Mouse (Mus musculus): ENCODE data around the gene Vapa. TPM values are rescaled to one million over a fixed set of nuclear protein-coding genes. Genes with fewer than 3 reads are reported as not detected.

Gene Vapa
- polyA plus RNA-seq (2015; fragmentation: Nextera tagmentation; extraction: Ambion mirVana) = 257 and 265 TPM in 2 replicates

GRCm38 (mm10) chr17:65613463-65614412 lies at the start of gene Vapa:
TSS of gene Vapa (minus strand) at chr17:65613555.
- Histone ChIP-seq H3K4me3 (peak within 1 kb of the TSS; percentile 96), H3K36me3 (no peaks in the 10 kb centered on the region), H3K4me1 (replicated peaks) (peaks cover 26% of the 10 kb centered on the region), H3K9me3 (no peaks in the 10 kb centered on the region), H3K27me3 (no peaks in the 10 kb centered on the region), H3K4me2 (peak within 1 kb of the TSS; percentile 74), H3K9ac (peak within 1 kb of the TSS; percentile 97), H3K27ac (peak within 1 kb of the TSS; percentile 100)
- ATAC-seq (ENCODE audit: low FRiP score) = peak; percentile 94
- WGBS = under 1% methylated on average over 83 of the region's 85 CpGs

GRCm38 (mm10) chr17:65662662-65663061 lies 49.3 kb upstream of the Vapa start:
- Histone ChIP-seq H3K4me3 (no peak overlapping the region), H3K4me2 (no peak overlapping the region), H3K36me3 (peaks cover 15% of the 10 kb centered on the region), H3K27me3 (no peaks in the 10 kb centered on the region), H3K4me1 (replicated peaks) (no peaks in the 10 kb centered on the region), H3K9ac (no peak overlapping the region), H3K9me3 (no peaks in the 10 kb centered on the region), H3K27ac (no peak overlapping the region)
- WGBS = 81% methylated on average over 3 of the region's 3 CpGs
- no peak for ATAC-seq (ENCODE audit: low FRiP score)

GRCm38 (mm10) chr17:65658416-65658815 lies 45.1 kb upstream of the Vapa start:
- H3K4me2 ChIP-seq = no peak overlapping the region
- H3K9me3 ChIP-seq = no peaks in the 10 kb centered on the region
- H3K27me3 ChIP-seq = no peaks in the 10 kb centered on the region
- WGBS = 83% methylated on average over 2 of the region's 2 CpGs
- no peak overlapping the region for H3K27ac ChIP-seq
- no peak for ATAC-seq (ENCODE audit: low FRiP score)
- no peak overlapping the region for H3K9ac ChIP-seq
- H3K4me1 ChIP-seq (replicated peaks) = no peaks in the 10 kb centered on the region
- no peak overlapping the region for H3K4me3 ChIP-seq
- H3K36me3 ChIP-seq = peaks cover 8% of the 10 kb centered on the region; the same call in 1 of the 2 replicates

- 88% methylated on average over 9 of the region's 9 CpGs for WGBS
- no peak overlapping the region for H3K4me3 ChIP-seq
These were observed 44.6 kb upstream of the Vapa start for GRCm38 (mm10) chr17:65657958-65658357.

GRCm38 (mm10) chr17:65656731-65657130 lies 43.4 kb upstream of the Vapa start:
- H3K27me3 ChIP-seq = no peaks in the 10 kb centered on the region
- H3K4me2 ChIP-seq = no peak overlapping the region
- no peak overlapping the region for H3K27ac ChIP-seq
- ATAC-seq (ENCODE audit: low FRiP score) = no peak
- H3K9ac ChIP-seq = no peak overlapping the region
- WGBS = 96% methylated on average over 6 of the region's 6 CpGs
- no peaks in the 10 kb centered on the region for H3K4me1 ChIP-seq (replicated peaks)
- H3K9me3 ChIP-seq = no peaks in the 10 kb centered on the region
- H3K36me3 ChIP-seq = peaks cover 21% of the 10 kb centered on the region
- no peak overlapping the region for H3K4me3 ChIP-seq

More at GRCm38 (mm10) chr17:65657958-65658357, 44.6 kb upstream of the Vapa start:
- H3K9me3 ChIP-seq = no peaks in the 10 kb centered on the region
- no peaks in the 10 kb centered on the region for H3K27me3 ChIP-seq
- no peak overlapping the region for H3K27ac ChIP-seq
- H3K9ac ChIP-seq = no peak overlapping the region
- no peak overlapping the region for H3K4me2 ChIP-seq
- no peak for ATAC-seq (ENCODE audit: low FRiP score)
- peaks cover 12% of the 10 kb centered on the region for H3K36me3 ChIP-seq
- no peaks in the 10 kb centered on the region for H3K4me1 ChIP-seq (replicated peaks)

GRCm38 (mm10) chr17:65656076-65656475 lies 42.7 kb upstream of the Vapa start:
- no peak overlapping the region for H3K9ac ChIP-seq
- no peak overlapping the region for H3K4me2 ChIP-seq
- H3K4me3 ChIP-seq = no peak overlapping the region
- no peaks in the 10 kb centered on the region for H3K27me3 ChIP-seq
- H3K9me3 ChIP-seq = no peaks in the 10 kb centered on the region
- peaks cover 26% of the 10 kb centered on the region for H3K36me3 ChIP-seq
- H3K27ac ChIP-seq = no peak overlapping the region
- H3K4me1 ChIP-seq (replicated peaks) = no peaks in the 10 kb centered on the region
- WGBS = 87% methylated on average over 8 of the region's 8 CpGs
- no peak for ATAC-seq (ENCODE audit: low FRiP score)

- ATAC-seq (ENCODE audit: low FRiP score) = no peak
- WGBS = 72% methylated on average over 4 of the region's 4 CpGs
- no peak overlapping the region for H3K4me3 ChIP-seq
These were observed 42.3 kb upstream of the Vapa start for GRCm38 (mm10) chr17:65655608-65656007.

GRCm38 (mm10) chr17:65650598-65650997 lies 37.2 kb upstream of the Vapa start:
- H3K27ac ChIP-seq = no peak overlapping the region
- 89% methylated on average over 6 of the region's 6 CpGs for WGBS
- H3K4me2 ChIP-seq = no peak overlapping the region
- H3K36me3 ChIP-seq = peaks cover 30% of the 10 kb centered on the region
- H3K9ac ChIP-seq = no peak overlapping the region
- H3K9me3 ChIP-seq = no peaks in the 10 kb centered on the region
- H3K4me1 ChIP-seq (replicated peaks) = no peaks in the 10 kb centered on the region; the same call in 1 of the 2 replicates
- ATAC-seq (ENCODE audit: low FRiP score) = no peak
- no peak overlapping the region for H3K4me3 ChIP-seq
- H3K27me3 ChIP-seq = no peaks in the 10 kb centered on the region

More at GRCm38 (mm10) chr17:65655608-65656007, 42.3 kb upstream of the Vapa start:
- peaks cover 27% of the 10 kb centered on the region for H3K36me3 ChIP-seq
- H3K27ac ChIP-seq = no peak overlapping the region
- no peaks in the 10 kb centered on the region for H3K4me1 ChIP-seq (replicated peaks)
- H3K9ac ChIP-seq = no peak overlapping the region
- no peak overlapping the region for H3K4me2 ChIP-seq
- H3K27me3 ChIP-seq = no peaks in the 10 kb centered on the region
- no peaks in the 10 kb centered on the region for H3K9me3 ChIP-seq

- no peak overlapping the region for H3K4me3 ChIP-seq
- H3K9me3 ChIP-seq = no peaks in the 10 kb centered on the region
- no peak overlapping the region for H3K27ac ChIP-seq
- no peak; the same call in 1 of the 2 replicates for ATAC-seq (ENCODE audit: low FRiP score)
- H3K9ac ChIP-seq = no peak overlapping the region
- no peak overlapping the region for H3K4me2 ChIP-seq
- WGBS = 97% methylated on average over 2 of the region's 2 CpGs
- H3K4me1 ChIP-seq (replicated peaks) = no peaks in the 10 kb centered on the region; the same call in 1 of the 2 replicates
- peaks cover 28% of the 10 kb centered on the region for H3K36me3 ChIP-seq
- H3K27me3 ChIP-seq = no peaks in the 10 kb centered on the region
These were observed 35.8 kb upstream of the Vapa start for GRCm38 (mm10) chr17:65649175-65649493.

GRCm38 (mm10) chr17:65648371-65649174 lies 35.2 kb upstream of the Vapa start:
- H3K9me3 ChIP-seq = no peaks in the 10 kb centered on the region
- H3K36me3 ChIP-seq = peaks cover 25% of the 10 kb centered on the region
- H3K4me1 ChIP-seq (replicated peaks) = peaks cover 3% of the 10 kb centered on the region
- no peak overlapping the region for H3K27ac ChIP-seq
- peak; percentile 44; the same call in 1 of the 2 replicates for ATAC-seq (ENCODE audit: low FRiP score)
- H3K4me3 ChIP-seq = no peak overlapping the region
- H3K9ac ChIP-seq = no peak overlapping the region
- 86% methylated on average over 9 of the region's 9 CpGs for WGBS
- no peak overlapping the region for H3K4me2 ChIP-seq
- no peaks in the 10 kb centered on the region for H3K27me3 ChIP-seq

- Histone ChIP-seq H3K27me3 (no peaks in the 10 kb centered on the region), H3K36me3 (peaks cover 20% of the 10 kb centered on the region), H3K9me3 (no peaks in the 10 kb centered on the region), H3K27ac (no peak overlapping the region), H3K9ac (no peak overlapping the region), H3K4me1 (replicated peaks) (peaks cover 9% of the 10 kb centered on the region), H3K4me3 (no peak overlapping the region), H3K4me2 (no peak overlapping the region)
- ATAC-seq (ENCODE audit: low FRiP score) = no peak
- WGBS = 64% methylated on average over 5 of the region's 5 CpGs
These were observed 34.6 kb upstream of the Vapa start for GRCm38 (mm10) chr17:65647961-65648360.

GRCm38 (mm10) chr17:65647226-65647625 lies 33.9 kb upstream of the Vapa start:
- H3K27me3 ChIP-seq = no peaks in the 10 kb centered on the region
- H3K9me3 ChIP-seq = no peaks in the 10 kb centered on the region
- no peak for ATAC-seq (ENCODE audit: low FRiP score)
- no peak overlapping the region for H3K9ac ChIP-seq
- peaks cover 14% of the 10 kb centered on the region for H3K36me3 ChIP-seq
- WGBS = 82% methylated on average over 6 of the region's 6 CpGs
- no peak overlapping the region for H3K4me3 ChIP-seq
- no peak overlapping the region for H3K4me2 ChIP-seq
- no peak overlapping the region for H3K27ac ChIP-seq
- peaks cover 16% of the 10 kb centered on the region for H3K4me1 ChIP-seq (replicated peaks)

All from hindbrain, embryonic 13.5 days (tissue).